Mouse (Mus musculus) liver, embryonic 14.5 days (tissue): ENCODE measurements around the gene Ets1.

Source experiments
- CTCF ChIP-seq: IDR thresholded peaks from 2 replicates; pipeline ENCODE4 v1.5.1; 2016; ENCODE audit warnings: antibody characterized with exemption, low read depth, control low read depth
- EP300 ChIP-seq: IDR thresholded peaks from 2 replicates; pipeline ENCODE4 v1.6.1; 2016; ENCODE audit warnings: antibody characterized with exemption, low read depth

DNA sequence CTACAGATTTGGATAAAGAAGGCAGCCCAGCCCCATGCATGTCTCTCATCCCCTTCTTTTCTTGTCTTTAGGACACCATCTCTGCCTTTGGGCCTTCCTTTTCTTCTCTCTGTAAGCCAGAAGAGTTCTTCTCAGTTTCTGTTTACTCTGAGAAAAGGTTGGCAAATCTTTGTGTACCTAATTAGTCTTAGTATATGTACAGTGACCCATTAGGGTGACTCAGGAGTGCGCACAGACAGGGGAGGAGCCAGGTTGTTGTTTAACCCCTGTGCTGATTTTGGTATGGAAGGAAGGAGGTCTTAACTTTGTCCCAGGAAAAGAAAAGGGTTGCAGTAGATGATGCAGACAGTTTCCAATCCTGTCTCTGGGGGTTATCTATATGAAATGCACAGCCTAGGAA lies 86.2 kb downstream of the Ets1 start:
- TF ChIP-seq CTCF (no peak), EP300 (no peak)
